Mouse (Mus musculus): Measurements from ENCODE around the gene Camsap1.
A peak's percentile ranks its signal among the peaks of the same experiment; 100 is the strongest.

Camsap1 gene

GRCm38 (mm10) chr2:25978997-25979396 is 4.1 kb downstream of the Camsap1 start:
- no peak for DNase-seq (ENCODE audit: low spot score)

GRCm38 (mm10) chr2:25977587-25978239 is 5.4 kb downstream of the Camsap1 start:
- DNase-seq (ENCODE audit: low spot score): no peak

GRCm38 (mm10) chr2:25975141-25975770 is 7.8 kb downstream of the Camsap1 start:
- DNase-seq (ENCODE audit: low spot score): no peak

- no peak for DNase-seq (ENCODE audit: low spot score)
These were observed 12.7 kb downstream of the Camsap1 start for GRCm38 (mm10) chr2:25970426-25970825.

- no peak for DNase-seq (ENCODE audit: low spot score)
These were observed 13.8 kb downstream of the Camsap1 start for GRCm38 (mm10) chr2:25969319-25969718.

GRCm38 (mm10) chr2:25949291-25949690 is 33.8 kb downstream of the Camsap1 start:
- DNase-seq (ENCODE audit: low spot score): no peak

- no peak for DNase-seq (ENCODE audit: low spot score)
These were observed 35.1 kb downstream of the Camsap1 start for GRCm38 (mm10) chr2:25947950-25948349.

GRCm38 (mm10) chr2:25943822-25944221 is 39.3 kb downstream of the Camsap1 start:
- DNase-seq (ENCODE audit: low spot score): no peak

GRCm38 (mm10) chr2:25940503-25940902 is 42.6 kb downstream of the Camsap1 start:
- DNase-seq (ENCODE audit: low spot score): no peak

- no peak for DNase-seq (ENCODE audit: low spot score)
These were observed 51.7 kb downstream of the Camsap1 start for GRCm38 (mm10) chr2:25931249-25931859.

- no peak for DNase-seq (ENCODE audit: low spot score)
These were observed 55.3 kb downstream of the Camsap1 start for GRCm38 (mm10) chr2:25927821-25928220.

- no peak for DNase-seq (ENCODE audit: low spot score)
These were observed 58.1 kb downstream of the Camsap1 start for GRCm38 (mm10) chr2:25924934-25925333.

- no peak for DNase-seq (ENCODE audit: low spot score)
These were observed 59.3 kb downstream of the Camsap1 start for GRCm38 (mm10) chr2:25923799-25924198.

GRCm38 (mm10) chr2:25919972-25920371 is 63.1 kb downstream of the Camsap1 start:
- no peak for DNase-seq (ENCODE audit: low spot score)

GRCm38 (mm10) chr2:25918408-25918807 is 64.7 kb downstream of the Camsap1 start:
- no peak for DNase-seq (ENCODE audit: low spot score)

- DNase-seq (ENCODE audit: low spot score): no peak
These were observed 68.3 kb downstream of the Camsap1 start for GRCm38 (mm10) chr2:25914821-25915220.

GRCm38 (mm10) chr2:25914201-25914600 is 68.9 kb downstream of the Camsap1 start:
- no peak for DNase-seq (ENCODE audit: low spot score)

GRCm38 (mm10) chr2:25913247-25913646 is 69.8 kb downstream of the Camsap1 start:
- DNase-seq (ENCODE audit: low spot score): peak; percentile 30

GRCm38 (mm10) chr2:25909872-25910271 is 73.2 kb downstream of the Camsap1 start:
- no peak for DNase-seq (ENCODE audit: low spot score)

GRCm38 (mm10) chr2:25898970-25899369 is 84.1 kb downstream of the Camsap1 start:
- DNase-seq (ENCODE audit: low spot score): no peak

GRCm38 (mm10) chr2:25892440-25892839 is 90.6 kb downstream of the Camsap1 start:
- DNase-seq (ENCODE audit: low spot score): no peak

GRCm38 (mm10) chr2:25888144-25888543 is 94.9 kb downstream of the Camsap1 start:
- DNase-seq (ENCODE audit: low spot score): no peak

GRCm38 (mm10) chr2:25887226-25887625 is 95.9 kb downstream of the Camsap1 start:
- no peak for DNase-seq (ENCODE audit: low spot score)
